Mouse (Mus musculus): ENCODE measurements around the gene Dock2. TPM values are rescaled to one million over a fixed set of nuclear protein-coding genes. Genes with fewer than 3 reads are reported as not detected.

The Dock2 gene
- polyA plus RNA-seq, 1 experiment from 2014 or later: 2.1 TPM

DNA sequence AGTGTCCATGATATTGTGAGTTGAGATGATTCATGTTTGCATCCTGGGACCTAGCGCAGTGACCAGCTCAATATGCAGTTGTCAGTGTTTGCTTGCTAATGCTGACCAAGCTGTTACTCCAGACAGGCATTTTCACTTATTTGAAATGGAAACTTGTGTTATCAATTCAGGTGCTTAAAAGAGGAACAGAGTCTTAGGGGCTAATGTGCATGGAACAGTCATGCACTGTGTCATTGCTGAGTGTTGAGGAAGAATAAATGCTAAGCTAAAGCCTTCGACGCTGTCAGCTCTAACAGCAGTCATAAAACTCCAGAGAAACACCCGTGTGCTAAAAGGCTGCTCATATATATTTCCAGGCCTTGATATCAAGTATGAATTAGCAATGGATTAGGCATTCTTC lies 259.1 kb downstream of the Dock2 start:
- H3K4me1 ChIP-seq: no peaks in the 10 kb centered on the region
- no peaks in the 10 kb centered on the region for H3K27me3 ChIP-seq
- no peak for ATAC-seq (ENCODE audit: borderline replicate concordance, extremely low read depth, low FRiP score, low TSS enrichment)
- H3K9ac ChIP-seq: no peak overlapping the region
- no peaks in the 10 kb centered on the region for H3K9me3 ChIP-seq
- WGBS: 81% methylated on average over 4 of the region's 4 CpGs
- H3K27ac ChIP-seq: no peak overlapping the region
- H3K36me3 ChIP-seq: no peaks in the 10 kb centered on the region
- H3K4me3 ChIP-seq: no peak overlapping the region
- H3K4me2 ChIP-seq: no peak overlapping the region

DNA sequence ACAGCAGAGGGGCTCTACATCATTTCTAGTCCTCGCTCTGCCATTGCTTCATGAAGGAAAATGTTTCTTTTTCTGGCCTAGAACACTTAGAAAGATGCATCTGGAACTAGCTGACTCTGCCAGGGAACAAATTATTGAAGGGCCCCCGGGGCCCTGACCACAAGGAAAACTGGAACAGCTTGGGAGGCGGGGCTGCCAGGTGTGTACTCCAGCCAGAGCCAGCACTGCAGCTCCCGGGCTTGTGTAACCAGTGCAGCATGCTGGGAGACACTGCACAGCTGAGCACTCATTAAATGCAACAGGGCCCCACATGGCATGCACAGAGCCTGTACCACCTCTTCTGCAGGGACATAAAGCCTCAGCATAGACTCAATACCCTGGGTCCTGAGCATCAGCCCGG lies 265.1 kb downstream of the Dock2 start:
- no peak overlapping the region for H3K4me3 ChIP-seq
- WGBS: 60% methylated on average over 5 of the region's 5 CpGs
- H3K9ac ChIP-seq: no peak overlapping the region
- H3K4me2 ChIP-seq: no peak overlapping the region
- no peaks in the 10 kb centered on the region for H3K36me3 ChIP-seq
- no peak overlapping the region for H3K27ac ChIP-seq
- no peaks in the 10 kb centered on the region for H3K4me1 ChIP-seq
- no peaks in the 10 kb centered on the region for H3K9me3 ChIP-seq
- no peaks in the 10 kb centered on the region for H3K27me3 ChIP-seq
- ATAC-seq (ENCODE audit: borderline replicate concordance, extremely low read depth, low FRiP score, low TSS enrichment): no peak

DNA sequence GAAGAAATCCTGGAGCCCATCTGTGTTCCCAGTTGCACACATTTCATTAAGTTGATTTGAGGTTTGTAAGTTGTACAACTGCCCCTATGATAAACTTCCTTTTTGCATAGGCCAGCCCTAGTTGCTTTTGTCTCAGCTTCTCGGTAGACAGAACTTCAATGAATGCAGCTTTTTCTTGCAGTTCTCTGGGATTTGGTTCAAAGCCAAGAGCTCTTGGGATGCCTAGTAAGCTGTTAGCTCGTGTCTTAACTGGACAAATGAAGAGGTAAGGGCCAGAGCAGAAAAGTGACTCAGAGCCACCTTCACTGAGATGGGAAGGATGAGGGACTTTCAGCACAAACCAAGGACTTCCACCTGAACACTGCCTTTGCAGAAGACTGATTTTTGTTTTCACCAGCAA lies 266.7 kb downstream of the Dock2 start:
- no peak overlapping the region for H3K4me2 ChIP-seq
- H3K4me3 ChIP-seq: no peak overlapping the region
- H3K27me3 ChIP-seq: no peaks in the 10 kb centered on the region
- H3K36me3 ChIP-seq: no peaks in the 10 kb centered on the region
- H3K9me3 ChIP-seq: no peaks in the 10 kb centered on the region
- no peak overlapping the region for H3K9ac ChIP-seq
- no peaks in the 10 kb centered on the region for H3K4me1 ChIP-seq
- H3K27ac ChIP-seq: no peak overlapping the region
- 35% methylated on average over 2 of the region's 2 CpGs for WGBS
- ATAC-seq (ENCODE audit: borderline replicate concordance, extremely low read depth, low FRiP score, low TSS enrichment): no peak

DNA sequence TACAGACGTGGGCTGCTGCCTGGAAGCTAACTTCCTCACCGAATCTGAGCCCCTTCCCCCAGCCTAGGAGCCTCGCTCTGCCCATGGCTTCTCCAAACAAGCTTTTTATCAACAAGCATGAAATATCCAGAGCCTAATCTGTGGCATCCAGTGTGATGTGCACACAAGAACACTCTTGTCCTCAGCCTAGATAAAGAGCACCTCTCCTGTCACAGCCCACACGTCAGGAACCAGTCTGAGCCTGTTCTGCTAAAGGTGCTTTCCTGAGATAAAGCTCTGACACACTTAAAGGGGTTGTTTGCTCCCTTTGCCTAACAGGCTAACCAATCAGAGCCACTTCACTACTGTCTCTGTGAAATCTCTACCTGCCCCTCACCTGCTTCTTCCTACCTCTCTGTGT lies 268.4 kb downstream of the Dock2 start:
- 16% methylated on average over 4 of the region's 4 CpGs for WGBS

DNA sequence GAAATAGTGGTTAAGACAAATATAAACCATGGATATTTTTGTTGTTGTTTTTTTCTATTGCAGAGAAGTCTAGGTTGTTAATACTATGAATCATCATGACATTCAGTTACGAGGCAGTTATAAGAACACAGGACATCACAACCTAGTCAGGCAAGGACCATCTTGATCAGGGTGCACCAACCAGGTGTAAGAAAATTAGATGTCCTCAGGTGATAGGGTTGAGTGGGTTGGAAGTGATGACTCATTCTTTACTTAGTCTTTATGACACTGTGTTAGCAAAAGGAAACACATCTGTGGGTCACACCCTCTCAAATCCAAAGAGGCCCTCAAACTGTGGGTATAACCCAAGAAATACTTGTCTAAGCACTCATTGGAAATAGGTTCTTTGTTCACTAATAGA lies 277.3 kb downstream of the Dock2 start:
- no peak overlapping the region for H3K9ac ChIP-seq
- WGBS: 81% methylated on average over 1 of the region's 1 CpGs
- H3K4me2 ChIP-seq: no peak overlapping the region
- H3K4me1 ChIP-seq: no peaks in the 10 kb centered on the region
- no peak overlapping the region for H3K4me3 ChIP-seq
- H3K27me3 ChIP-seq: no peaks in the 10 kb centered on the region
- ATAC-seq (ENCODE audit: borderline replicate concordance, extremely low read depth, low FRiP score, low TSS enrichment): no peak
- no peaks in the 10 kb centered on the region for H3K36me3 ChIP-seq
- no peak overlapping the region for H3K27ac ChIP-seq
- H3K9me3 ChIP-seq: no peaks in the 10 kb centered on the region

More for the DNA sequence above, 268.4 kb downstream of the Dock2 start:
- no peak for ATAC-seq (ENCODE audit: borderline replicate concordance, extremely low read depth, low FRiP score, low TSS enrichment)
- no peaks in the 10 kb centered on the region for H3K36me3 ChIP-seq
- H3K27ac ChIP-seq: no peak overlapping the region
- H3K9ac ChIP-seq: no peak overlapping the region
- no peaks in the 10 kb centered on the region for H3K9me3 ChIP-seq
- H3K4me2 ChIP-seq: no peak overlapping the region
- no peaks in the 10 kb centered on the region for H3K27me3 ChIP-seq
- no peaks in the 10 kb centered on the region for H3K4me1 ChIP-seq
- H3K4me3 ChIP-seq: no peak overlapping the region

DNA sequence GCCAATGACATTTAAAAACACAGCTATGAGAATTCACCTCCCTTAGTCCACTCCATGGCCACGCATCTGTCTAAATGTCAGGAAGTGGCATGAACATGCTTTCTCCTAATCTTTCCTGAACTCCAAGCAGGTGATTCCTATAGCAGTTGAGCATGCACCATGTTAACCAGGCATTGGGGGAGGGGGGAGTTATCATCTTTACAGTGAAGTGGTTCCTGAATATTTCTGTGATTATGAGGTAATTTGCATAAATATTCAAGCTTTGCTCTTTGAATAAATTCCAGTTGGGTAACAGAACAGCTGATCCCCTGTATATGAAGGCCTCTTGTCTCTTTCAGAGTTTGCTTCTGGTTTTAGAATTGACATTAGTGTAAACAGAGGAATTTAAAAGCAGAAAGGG lies 284.0 kb downstream of the Dock2 start:
- H3K4me2 ChIP-seq: no peak overlapping the region
- H3K27ac ChIP-seq: no peak overlapping the region
- no peaks in the 10 kb centered on the region for H3K4me1 ChIP-seq
- H3K4me3 ChIP-seq: no peak overlapping the region
- 82% methylated on average over 1 of the region's 1 CpGs for WGBS
- H3K9me3 ChIP-seq: no peaks in the 10 kb centered on the region
- no peaks in the 10 kb centered on the region for H3K27me3 ChIP-seq
- no peak overlapping the region for H3K9ac ChIP-seq
- no peak for ATAC-seq (ENCODE audit: borderline replicate concordance, extremely low read depth, low FRiP score, low TSS enrichment)
- no peaks in the 10 kb centered on the region for H3K36me3 ChIP-seq

DNA sequence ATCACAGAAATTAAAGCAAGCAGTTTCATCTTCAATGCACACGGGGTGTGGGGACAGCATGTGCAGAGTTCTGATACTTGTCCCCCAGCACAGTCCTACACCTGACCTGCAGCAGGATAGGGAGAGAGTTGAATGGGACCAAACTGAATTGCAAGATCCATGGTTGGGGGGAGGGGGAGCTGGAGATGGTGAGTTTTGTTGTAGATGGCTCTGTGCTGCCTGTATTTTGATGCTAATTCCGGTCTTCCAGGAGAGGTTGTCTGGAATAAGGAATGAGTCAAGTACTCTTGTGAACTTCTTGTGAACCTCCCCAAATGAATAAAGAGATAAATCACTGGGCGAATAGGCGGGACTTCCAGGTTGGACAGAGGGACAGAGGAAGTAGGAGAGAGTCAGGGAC lies 289.0 kb downstream of the Dock2 start:
- Histone ChIP-seq H3K4me2 (no peak overlapping the region), H3K27me3 (no peaks in the 10 kb centered on the region), H3K4me1 (no peaks in the 10 kb centered on the region), H3K4me3 (no peak overlapping the region), H3K9ac (no peak overlapping the region), H3K9me3 (no peaks in the 10 kb centered on the region), H3K36me3 (no peaks in the 10 kb centered on the region), H3K27ac (no peak overlapping the region)
- ATAC-seq (ENCODE audit: borderline replicate concordance, extremely low read depth, low FRiP score, low TSS enrichment): no peak
- WGBS: 74% methylated on average over 4 of the region's 4 CpGs

DNA sequence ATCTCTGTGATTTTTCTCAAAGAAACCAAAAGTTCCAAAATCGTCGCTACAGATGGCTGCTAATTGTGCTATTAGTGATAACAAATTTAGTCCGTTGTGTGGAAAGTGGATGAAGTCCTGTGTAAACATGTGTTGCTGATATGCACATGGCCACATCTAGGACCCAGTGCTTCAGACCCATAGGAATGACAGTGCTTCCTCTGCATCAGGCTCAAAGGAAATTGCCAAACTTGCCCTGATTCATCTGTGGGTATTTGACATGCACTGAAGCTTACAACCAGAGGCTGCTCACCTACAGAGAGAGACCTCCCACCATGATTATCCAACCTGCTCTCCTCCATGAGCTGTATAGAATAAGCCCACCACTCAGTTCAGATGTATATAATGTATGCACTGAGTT lies 290.7 kb downstream of the Dock2 start:
- Histone ChIP-seq H3K27me3 (no peaks in the 10 kb centered on the region), H3K27ac (no peak overlapping the region), H3K4me3 (no peak overlapping the region), H3K9me3 (no peaks in the 10 kb centered on the region), H3K9ac (no peak overlapping the region), H3K36me3 (no peaks in the 10 kb centered on the region), H3K4me1 (no peaks in the 10 kb centered on the region), H3K4me2 (no peak overlapping the region)
- WGBS: 82% methylated on average over 3 of the region's 3 CpGs
- ATAC-seq (ENCODE audit: borderline replicate concordance, extremely low read depth, low FRiP score, low TSS enrichment): no peak

DNA sequence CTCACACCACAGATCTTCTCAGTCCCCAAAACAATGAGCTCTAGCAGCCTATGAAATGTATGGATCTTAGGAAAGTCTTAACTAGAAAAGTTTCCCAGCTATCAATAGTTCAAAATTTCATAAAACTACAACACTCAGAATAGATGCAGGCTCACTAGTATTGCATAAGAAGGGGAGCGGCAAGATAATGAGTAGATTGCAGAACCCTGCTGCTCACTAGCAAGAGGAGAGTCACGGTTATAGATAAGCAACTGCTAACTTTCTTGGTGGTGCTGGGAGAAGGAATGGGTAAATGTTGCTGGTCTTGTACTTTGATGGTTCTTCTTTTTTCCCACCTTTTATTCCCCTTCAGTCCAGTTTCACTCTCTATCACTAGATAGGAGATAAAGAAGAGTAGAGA lies 291.5 kb downstream of the Dock2 start:
- Histone ChIP-seq H3K9ac (no peak overlapping the region), H3K36me3 (no peaks in the 10 kb centered on the region), H3K4me3 (no peak overlapping the region), H3K27me3 (no peaks in the 10 kb centered on the region), H3K9me3 (no peaks in the 10 kb centered on the region), H3K27ac (no peak overlapping the region), H3K4me2 (no peak overlapping the region), H3K4me1 (no peaks in the 10 kb centered on the region)
- WGBS: 81% methylated on average over 2 of the region's 2 CpGs
- no peak for ATAC-seq (ENCODE audit: borderline replicate concordance, extremely low read depth, low FRiP score, low TSS enrichment)

DNA sequence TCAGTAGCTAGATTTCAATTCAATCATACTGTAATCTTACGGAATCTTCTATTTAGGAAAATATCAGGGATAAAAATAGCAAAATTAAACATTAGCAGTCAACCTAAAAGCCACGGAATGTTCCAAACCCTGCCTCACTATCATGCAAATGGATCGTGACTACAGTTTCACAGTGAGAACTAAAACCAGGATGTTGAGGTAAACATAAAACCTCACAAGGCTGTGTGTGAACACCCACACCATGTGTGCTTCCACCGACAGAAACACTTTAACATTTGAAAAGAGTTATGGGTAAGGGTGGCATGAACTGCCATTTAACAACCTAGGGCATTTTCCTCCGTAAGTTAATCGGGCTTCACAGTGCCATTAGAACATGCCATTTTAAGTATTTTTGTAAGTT lies 294.1 kb downstream of the Dock2 start:
- no peak overlapping the region for H3K9ac ChIP-seq
- H3K27ac ChIP-seq: no peak overlapping the region
- H3K9me3 ChIP-seq: no peaks in the 10 kb centered on the region
- H3K4me1 ChIP-seq: no peaks in the 10 kb centered on the region
- WGBS: 82% methylated on average over 6 of the region's 6 CpGs
- H3K4me3 ChIP-seq: no peak overlapping the region
- ATAC-seq (ENCODE audit: borderline replicate concordance, extremely low read depth, low FRiP score, low TSS enrichment): no peak
- no peak overlapping the region for H3K4me2 ChIP-seq
- no peaks in the 10 kb centered on the region for H3K27me3 ChIP-seq
- H3K36me3 ChIP-seq: no peaks in the 10 kb centered on the region

DNA sequence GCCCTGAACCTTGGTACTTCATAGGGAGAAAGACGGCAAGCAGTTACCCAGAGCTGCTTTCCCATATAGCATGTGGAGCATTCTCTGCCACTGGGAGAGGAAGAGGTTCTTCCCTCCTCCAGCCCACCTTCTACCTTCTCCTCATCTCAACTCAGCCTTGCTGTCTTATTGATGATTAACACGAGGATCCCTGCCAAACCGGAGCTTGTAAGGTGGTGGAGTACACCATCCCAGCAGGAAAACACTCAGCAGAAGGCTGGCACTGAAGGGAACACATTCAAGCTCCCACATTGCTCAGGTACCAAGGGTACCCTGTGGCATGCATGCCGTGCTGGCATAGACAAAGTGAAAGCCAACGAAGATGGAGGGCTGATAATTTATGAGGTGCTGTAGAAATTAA lies 304.4 kb downstream of the Dock2 start:
- Histone ChIP-seq H3K9me3 (no peaks in the 10 kb centered on the region), H3K27me3 (no peaks in the 10 kb centered on the region), H3K27ac (no peak overlapping the region), H3K9ac (no peak overlapping the region), H3K4me3 (no peak overlapping the region), H3K4me2 (no peak overlapping the region), H3K36me3 (no peaks in the 10 kb centered on the region), H3K4me1 (no peaks in the 10 kb centered on the region)
- ATAC-seq (ENCODE audit: borderline replicate concordance, extremely low read depth, low FRiP score, low TSS enrichment): no peak
- 73% methylated on average over 5 of the region's 5 CpGs for WGBS

DNA sequence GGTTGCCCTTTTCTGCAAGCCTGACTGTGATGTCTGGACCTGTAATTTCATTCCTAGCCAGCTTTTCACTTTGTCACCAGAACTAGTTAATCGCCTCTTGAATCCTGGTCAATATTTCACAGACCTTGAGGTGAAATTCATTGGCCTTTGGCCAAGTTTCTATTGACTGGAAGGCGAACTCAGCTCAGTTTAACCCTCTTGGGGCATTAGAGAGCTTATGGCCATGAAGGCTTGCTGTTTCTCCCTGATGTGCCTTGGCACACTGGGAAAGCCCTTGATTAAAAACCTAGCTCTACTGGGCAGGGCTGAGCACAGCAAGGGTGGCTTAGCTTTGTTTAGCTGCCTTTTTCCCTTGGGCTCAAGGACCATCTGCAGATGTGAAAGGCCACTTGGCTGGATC lies 313.9 kb downstream of the Dock2 start:
- Histone ChIP-seq H3K4me3 (no peak overlapping the region), H3K4me2 (no peak overlapping the region), H3K27ac (no peak overlapping the region), H3K27me3 (no peaks in the 10 kb centered on the region), H3K4me1 (no peaks in the 10 kb centered on the region), H3K36me3 (no peaks in the 10 kb centered on the region), H3K9me3 (no peaks in the 10 kb centered on the region), H3K9ac (no peak overlapping the region)
- ATAC-seq (ENCODE audit: borderline replicate concordance, extremely low read depth, low FRiP score, low TSS enrichment): no peak
- WGBS: 44% methylated on average over 2 of the region's 2 CpGs

DNA sequence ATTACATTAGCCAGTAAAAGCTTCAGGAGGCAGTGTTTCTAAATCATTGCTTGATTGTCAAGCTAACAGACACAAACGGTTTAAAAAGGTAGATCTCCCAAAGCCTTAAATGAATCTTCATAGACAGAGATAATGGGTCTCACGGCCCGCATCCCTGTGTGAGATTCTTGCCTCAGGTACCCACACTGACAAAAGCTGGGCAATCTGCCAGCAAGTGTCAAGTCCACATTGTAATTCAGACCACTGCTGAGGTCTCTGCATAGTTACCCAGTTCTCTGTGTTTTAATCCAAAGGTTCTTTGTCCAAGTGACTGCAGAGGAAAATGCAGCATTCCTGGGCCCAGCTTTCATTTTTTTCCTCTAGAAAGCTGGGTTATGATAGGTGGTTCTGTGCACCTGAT lies 315.1 kb downstream of the Dock2 start:
- Histone ChIP-seq H3K4me1 (no peaks in the 10 kb centered on the region), H3K27ac (no peak overlapping the region), H3K9me3 (no peaks in the 10 kb centered on the region), H3K4me3 (no peak overlapping the region), H3K4me2 (no peak overlapping the region), H3K27me3 (no peaks in the 10 kb centered on the region), H3K9ac (no peak overlapping the region), H3K36me3 (no peaks in the 10 kb centered on the region)
- WGBS: 60% methylated on average over 3 of the region's 3 CpGs
- no peak for ATAC-seq (ENCODE audit: borderline replicate concordance, extremely low read depth, low FRiP score, low TSS enrichment)

Measured in lung, embryonic 15.5 days (tissue).